Mouse (Mus musculus) forebrain, embryonic 16.5 days (tissue): ENCODE data around the gene Vmn2r110. TPM values are rescaled to one million over a fixed set of nuclear protein-coding genes. Genes with fewer than 3 reads are reported as not detected.

Source experiments
- ATAC-seq: fragments of 200-750 bp; cut with Nextera tagmentation; 2 replicates; pipeline ENCODE4 v1.8.0; 2017; ENCODE audit warnings: mild to moderate bottlenecking, moderate library complexity
- H3K27ac ChIP-seq: fragments of 300-500 bp; sonication (generic); 2 replicates; pipeline ENCODE4 v1.5.1; 2014; ENCODE audit warnings: low read length, control low read depth
- H3K27me3 ChIP-seq: fragments of 300-500 bp; sonication (generic); replicated peaks from 2 replicates; pipeline ENCODE4 v1.6.1; 2014; ENCODE audit warnings: low read length; ENCODE audit not compliant: control insufficient read depth, insufficient read depth
- H3K36me3 ChIP-seq: fragments of 300-500 bp; sonication (generic); 2 replicates; pipeline ENCODE4 v1.6.1; 2014; ENCODE audit not compliant: control insufficient read depth, insufficient read depth
- H3K4me1 ChIP-seq: fragments of 300-500 bp; sonication (generic); replicated peaks from 2 replicates; pipeline ENCODE4 v1.6.1; 2014; ENCODE audit warnings: low read length; ENCODE audit not compliant: control insufficient read depth, insufficient read depth
- H3K4me2 ChIP-seq: fragments of 300-500 bp; sonication (generic); 2 replicates; pipeline ENCODE4 v1.6.1; 2014; ENCODE audit warnings: mild to moderate bottlenecking, low read length, control low read depth
- H3K4me3 ChIP-seq: fragments of 300-500 bp; sonication (generic); replicated peaks from 2 replicates; pipeline ENCODE4 v1.5.1; 2014; ENCODE audit warnings: mild to moderate bottlenecking, low read length, control low read depth
- H3K9ac ChIP-seq: fragments of 300-500 bp; sonication (generic); replicated peaks from 2 replicates; pipeline ENCODE4 v1.6.1; 2014; ENCODE audit warnings: low read depth, low read length, control low read depth
- H3K9me3 ChIP-seq: fragments of 300-500 bp; sonication (generic); 2 replicates; pipeline ENCODE4 v1.6.1; 2016; ENCODE audit warnings: low read length; ENCODE audit not compliant: control insufficient read depth
- WGBS: fragments of 180-500 bp; shearing (Covaris S2); extraction: QIAGEN DNeasy Blood & Tissue Kit; methylation state at CpG from one replicate; pipeline ENCODE4 v1.1.7; 2014; 5-methylcytosine and 5-hydroxymethylcytosine counted together
- polyA plus RNA-seq: library from polyadenylated mRNA; unstranded; fragments of >200 nt; fragmentation: Nextera tagmentation; extraction: Ambion mirVana; gene quantifications from 2 replicates; pipeline ENCODE4 v1.2.1, GENCODE M21; 2015

The Vmn2r110 gene
- 0.04 TPM in 2 replicates for polyA plus RNA-seq

GRCm38 (mm10) chr17:20596323-20596722 lies at the start of gene Vmn2r110:
Gene Vmn2r110 (minus strand): TSS chr17:20596423.
- WGBS: 21% methylated on average over 1 of the region's 1 CpGs
- no peaks in the 10 kb centered on the region for H3K27me3 ChIP-seq
- H3K36me3 ChIP-seq: no peaks in the 10 kb centered on the region
- no peak within 1 kb of the TSS for H3K9ac ChIP-seq
- H3K4me2 ChIP-seq: no peak within 1 kb of the TSS
- no peak within 1 kb of the TSS for H3K27ac ChIP-seq
- no peak within 1 kb of the TSS for H3K4me3 ChIP-seq
- no peaks in the 10 kb centered on the region for H3K9me3 ChIP-seq
- H3K4me1 ChIP-seq: no peaks in the 10 kb centered on the region
- no peak for ATAC-seq

GRCm38 (mm10) chr17:20624777-20625176 lies 28.6 kb upstream of the Vmn2r110 start, which contains the start of gene Fpr-rs3:
Gene Fpr-rs3 (minus strand): TSS chr17:20624877.
- Histone ChIP-seq H3K9me3 (peaks cover 2% of the 10 kb centered on the region; the same call in 1 of the 2 replicates), H3K4me2 (no peak within 1 kb of the TSS), H3K27me3 (no peaks in the 10 kb centered on the region), H3K36me3 (no peaks in the 10 kb centered on the region), H3K4me3 (no peak within 1 kb of the TSS), H3K9ac (no peak within 1 kb of the TSS), H3K4me1 (no peaks in the 10 kb centered on the region), H3K27ac (no peak within 1 kb of the TSS)
- ATAC-seq: no peak

GRCm38 (mm10) chr17:20564656-20565055 lies 31.6 kb downstream of the Vmn2r110 start, which contains the start of gene Vmn2r109:
Gene Vmn2r109 (minus strand): TSS chr17:20564756.
- H3K27ac ChIP-seq: no peak within 1 kb of the TSS
- 94% methylated on average over 1 of the region's 1 CpGs for WGBS
- no peaks in the 10 kb centered on the region for H3K36me3 ChIP-seq
- no peak within 1 kb of the TSS for H3K4me3 ChIP-seq
- 0 out of 2 replicates have a peak, but pooled peaks cover 2% of the 10 kb centered on the region for H3K9me3 ChIP-seq
- no peak for ATAC-seq
- H3K4me2 ChIP-seq: no peak within 1 kb of the TSS
- no peak within 1 kb of the TSS for H3K9ac ChIP-seq
- H3K4me1 ChIP-seq: no peaks in the 10 kb centered on the region
- H3K27me3 ChIP-seq: no peaks in the 10 kb centered on the region

Other genes starting within 250 kb of the Vmn2r110 start
- gene Vmn1r224, start 182.3 kb downstream of the Vmn2r110 start, polyA plus RNA-seq: not detected in 2 replicates
- gene Vmn2r108, start 115.1 kb downstream of the Vmn2r110 start, polyA plus RNA-seq: not detected in 2 replicates
- not detected in 2 replicates for gene Vmn1r225, start 98.3 kb downstream of the Vmn2r110 start, polyA plus RNA-seq
- not detected in 2 replicates for gene Vmn2r109, start 31.7 kb downstream of the Vmn2r110 start, polyA plus RNA-seq
- gene Fpr-rs3, start 28.5 kb upstream of the Vmn2r110 start, polyA plus RNA-seq: not detected in 2 replicates
- gene Vmn1r226, start 86.4 kb upstream of the Vmn2r110 start, polyA plus RNA-seq: not detected in 2 replicates
- not detected in 2 replicates for gene Vmn1r227, start 133.4 kb upstream of the Vmn2r110 start, polyA plus RNA-seq
- gene Vmn1r228, start 189.7 kb upstream of the Vmn2r110 start, polyA plus RNA-seq: not detected in 2 replicates
- 0.03 TPM in 1 of 2 replicates, not detected in the other for gene Vmn1r229, start 215.1 kb upstream of the Vmn2r110 start, polyA plus RNA-seq
- gene Vmn1r230, start 244.0 kb upstream of the Vmn2r110 start, polyA plus RNA-seq: not detected in 2 replicates